Mouse (Mus musculus): ENCODE measurements around the gene Map3k1. TPM values are rescaled to one million over a fixed set of nuclear protein-coding genes. Genes with fewer than 3 reads are reported as not detected.

The Map3k1 gene
- polyA plus RNA-seq, 1 experiment, result 11.1 TPM

Other genes with a start within 250 kb of the Map3k1 start
- gene Gm10198, start 216.2 kb downstream of the Map3k1 start, polyA plus RNA-seq (2012; ENCODE audit: insufficient read depth, insufficient read length, missing spikeins), result not detected in 2 replicates
- gene Mier3, start 128.0 kb downstream of the Map3k1 start, polyA plus RNA-seq (2012; ENCODE audit: insufficient read depth, insufficient read length, missing spikeins), result 6.1 and 14.9 TPM in 2 replicates